Mouse (Mus musculus) cerebellum, adult 2 months (tissue): ENCODE measurements around the gene Rimbp2. TPM values are rescaled to one million over a fixed set of nuclear protein-coding genes. Genes with fewer than 3 reads are reported as not detected.

Source experiments
- DNase-seq, 2 experiments: peaks; one replicate each; pipeline ENCODE4 v3.0.0; 2021
- H3K27ac ChIP-seq: fragments of 200-500 bp; 2 replicates; pipeline ENCODE4 v1.5.1; 2012; ENCODE audit warnings: low read length, control low read depth, inconsistent platforms; ENCODE audit not compliant: insufficient read depth
- H3K27me3 ChIP-seq: fragments of 200-500 bp; 2 replicates; pipeline ENCODE4 v1.6.1; 2012; ENCODE audit warnings: inconsistent platforms, mild to moderate bottlenecking, low read length, moderate library complexity; ENCODE audit not compliant: control insufficient read depth, insufficient read depth
- H3K4me1 ChIP-seq: fragments of 200-500 bp; 2 replicates; pipeline ENCODE4 v1.6.1; 2011; ENCODE audit warnings: low read length; ENCODE audit not compliant: control insufficient read depth, insufficient read depth
- H3K4me3 ChIP-seq: fragments of 200-500 bp; replicated peaks from 2 replicates; pipeline ENCODE3; 2011; ENCODE audit warnings: mild to moderate bottlenecking, low read depth, low read length, control low read depth; ENCODE audit not compliant: insufficient read depth
- CTCF ChIP-seq: fragments of 200-500 bp; IDR thresholded peaks from 2 replicates; pipeline ENCODE4 v1.5.1; 2011; ENCODE audit warnings: low read depth, mild to moderate bottlenecking, control low read depth, low read length, moderate library complexity, borderline replicate concordance; ENCODE audit not compliant: insufficient read depth
- POLR2A ChIP-seq: fragments of 200-500 bp; IDR thresholded peaks from 2 replicates; pipeline ENCODE4 v1.6.1; 2011; ENCODE audit warnings: low read length, control low read depth, borderline replicate concordance; ENCODE audit not compliant: insufficient read depth
- WGBS: fragments of 180-500 bp; shearing (Covaris S2); methylation state at CpG from one replicate; pipeline ENCODE4 v1.1.7; 2018; 5-methylcytosine and 5-hydroxymethylcytosine counted together
- polyA plus RNA-seq: library from polyadenylated mRNA; depleted of rRNA; stranded (reverse); fragments of >200 nt; gene quantifications from 2 replicates; pipeline ENCODE4 v1.2.3, GENCODE M21; 2012

Rimbp2 gene
- polyA plus RNA-seq, 1 experiment, result 16.1 TPM

DNA sequence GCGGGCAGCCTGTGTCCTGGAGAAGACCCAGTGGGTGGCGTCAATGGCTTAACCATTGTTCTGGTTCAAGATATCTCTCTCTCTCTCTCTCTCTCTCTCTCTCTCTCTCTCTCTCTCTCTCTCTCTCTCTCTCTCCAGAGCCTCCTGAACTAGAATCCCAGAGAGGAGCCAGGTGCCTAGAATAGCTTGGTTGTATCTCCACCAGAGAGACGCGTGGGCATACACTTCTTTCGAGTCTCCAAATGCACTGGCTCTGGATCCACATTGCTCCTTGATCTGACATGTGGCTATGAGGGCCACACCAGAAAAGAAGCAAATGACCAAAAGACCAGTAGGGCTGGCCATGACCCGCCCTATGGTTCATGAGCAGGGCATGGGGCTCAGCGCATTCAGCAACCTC, 116.2 kb downstream of the Rimbp2 start:
- DNase-seq, result no peak
- H3K4me1 ChIP-seq, result no peaks in the 10 kb centered on the region; the same call in 1 of the 2 replicates
- 90% methylated on average over 7 of the region's 7 CpGs for WGBS
- H3K27ac ChIP-seq, result no peak overlapping the region
- H3K27me3 ChIP-seq, result no peaks in the 10 kb centered on the region; the same call in 1 of the 2 replicates
- no peak overlapping the region for H3K4me3 ChIP-seq
- TF ChIP-seq CTCF (no peak), POLR2A (no peak)

DNA sequence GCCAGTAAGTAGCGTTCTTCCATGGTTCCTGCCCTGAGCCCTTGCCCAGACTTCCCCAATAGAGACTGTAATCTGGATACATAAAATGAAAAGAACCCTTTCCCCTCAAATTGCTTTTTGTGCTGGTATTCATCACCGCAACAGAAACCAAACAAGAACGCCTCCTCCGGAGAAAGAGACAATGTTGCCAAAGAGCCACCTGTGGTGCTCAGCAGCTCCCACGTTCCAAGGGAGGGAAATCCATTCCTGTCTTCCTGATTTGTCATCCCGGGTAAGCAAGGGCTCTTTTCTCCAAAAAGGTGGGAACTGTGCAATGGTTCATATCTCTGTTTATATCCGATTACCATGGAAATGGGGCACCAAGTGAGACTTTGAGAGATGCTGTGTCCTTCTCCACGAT, 119.2 kb downstream of the Rimbp2 start:
- TF ChIP-seq POLR2A, result no peak
- TF ChIP-seq CTCF, result no peak
- H3K4me3 ChIP-seq, result no peak overlapping the region
- WGBS, result 39% methylated on average over 8 of the region's 8 CpGs
- no peaks in the 10 kb centered on the region; the same call in 1 of the 2 replicates for H3K4me1 ChIP-seq
- H3K27me3 ChIP-seq, result no peaks in the 10 kb centered on the region; the same call in 1 of the 2 replicates
- H3K27ac ChIP-seq, result no peak overlapping the region
- DNase-seq, result no peak

DNA sequence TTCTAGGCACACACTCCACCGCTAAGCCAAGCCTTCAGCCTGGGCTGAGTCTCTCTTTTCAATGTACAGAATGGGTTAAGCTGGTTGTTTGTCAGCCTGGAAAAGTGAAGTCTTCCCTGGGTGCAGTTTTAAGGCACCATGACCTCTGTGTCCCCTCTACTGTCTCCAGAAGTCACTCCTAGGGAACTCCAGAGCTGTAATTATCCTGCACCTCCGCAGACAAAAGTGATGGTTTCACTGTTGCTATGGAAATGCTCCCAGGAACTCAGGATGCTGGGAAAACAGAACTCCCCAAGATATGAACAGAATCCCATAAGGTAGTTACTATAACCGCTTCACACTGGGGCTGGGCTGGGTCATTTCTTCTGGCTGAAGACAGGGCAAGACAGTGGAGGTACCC, 130.4 kb downstream of the Rimbp2 start:
- no peak for DNase-seq
- Histone ChIP-seq H3K27me3 (no peaks in the 10 kb centered on the region), H3K27ac (no peak overlapping the region), H3K4me3 (no peak overlapping the region), H3K4me1 (no peaks in the 10 kb centered on the region)
- TF ChIP-seq CTCF (no peak), POLR2A (no peak)
- 68% methylated on average over 3 of the region's 3 CpGs for WGBS

DNA sequence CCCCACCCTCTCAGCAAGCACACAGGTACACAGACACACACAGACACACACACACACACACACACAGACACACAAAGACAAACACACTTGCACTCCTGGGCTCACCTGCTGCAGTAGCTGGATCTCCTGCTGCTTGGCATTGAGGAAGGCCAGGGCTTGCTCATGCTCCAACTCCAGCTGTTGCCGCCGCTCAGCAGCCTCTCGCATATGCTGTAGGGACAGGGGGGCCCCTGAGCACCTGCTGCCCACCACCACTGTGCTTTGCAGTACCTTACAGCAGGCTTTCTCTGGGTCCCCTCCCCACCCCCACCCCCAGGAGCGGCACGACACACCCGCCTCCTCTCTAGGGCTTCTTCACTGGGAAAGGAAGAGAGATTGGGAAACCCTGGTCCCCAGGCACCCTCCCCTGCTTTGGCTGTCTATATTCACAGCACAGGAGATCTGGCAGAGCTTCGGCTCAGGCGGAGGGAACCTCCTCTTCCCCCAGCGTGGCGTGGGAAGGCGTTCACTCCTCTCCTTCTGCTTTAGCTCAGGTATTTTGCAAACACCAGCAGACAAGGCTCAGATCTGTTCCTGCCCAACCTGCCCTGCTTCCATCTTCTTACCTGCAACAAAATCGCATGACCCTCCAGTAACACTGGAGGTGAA, 133.5 kb downstream of the Rimbp2 start:
- Histone ChIP-seq H3K27me3 (peaks cover 3% of the 10 kb centered on the region; the same call in 1 of the 2 replicates), H3K4me3 (no peak overlapping the region), H3K27ac (no peak overlapping the region), H3K4me1 (no peaks in the 10 kb centered on the region)
- WGBS, result 34% methylated on average over 12 of the region's 12 CpGs
- TF ChIP-seq POLR2A (no peak), CTCF (no peak)
- no peak for DNase-seq

DNA sequence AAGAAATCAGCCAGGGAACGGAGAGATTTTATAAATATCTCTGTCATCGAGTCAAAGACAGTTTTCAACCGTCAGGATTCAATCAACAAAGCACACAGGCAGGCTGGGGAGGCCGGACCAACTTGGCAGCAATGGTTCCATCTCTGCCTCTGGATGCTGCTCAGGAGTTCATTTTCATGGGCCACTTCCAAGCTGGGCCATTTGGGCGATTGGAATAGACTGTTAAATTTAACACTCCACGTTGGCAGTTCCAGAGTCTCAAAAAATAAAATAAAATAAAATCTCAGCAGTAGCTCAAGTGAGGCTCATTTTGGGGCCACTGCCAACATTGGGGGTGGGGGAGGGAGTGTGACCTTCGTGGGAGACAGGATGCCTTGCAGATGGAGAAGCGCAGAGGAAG, 137.7 kb downstream of the Rimbp2 start:
- TF ChIP-seq CTCF (no peak), POLR2A (no peak)
- 31% methylated on average over 8 of the region's 8 CpGs for WGBS
- Histone ChIP-seq H3K27me3 (peaks cover 6% of the 10 kb centered on the region; the same call in 1 of the 2 replicates), H3K27ac (no peak overlapping the region), H3K4me3 (no peak overlapping the region), H3K4me1 (no peaks in the 10 kb centered on the region; the same call in 1 of the 2 replicates)
- DNase-seq, result no peak

DNA sequence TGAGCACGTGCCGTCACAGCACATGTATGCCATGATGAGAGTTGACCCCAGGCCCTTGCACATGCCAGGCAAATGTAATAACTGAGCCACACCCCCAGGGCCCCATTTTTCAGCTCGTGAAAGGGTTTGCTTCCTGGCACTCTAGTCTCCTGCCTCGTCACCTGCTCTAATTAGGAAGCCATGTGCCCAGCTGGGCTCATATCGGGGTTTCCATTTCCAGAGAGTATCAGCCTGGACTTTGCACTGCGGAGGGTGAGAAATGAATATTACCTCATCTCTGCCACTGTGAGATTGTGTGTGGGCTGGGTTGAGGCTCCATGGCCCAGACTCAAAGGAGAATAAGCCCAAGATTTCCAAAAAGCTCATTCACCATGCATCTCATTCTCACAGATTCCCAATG, 138.2 kb downstream of the Rimbp2 start:
- WGBS, result 41% methylated on average over 6 of the region's 6 CpGs
- TF ChIP-seq POLR2A (no peak), CTCF (no peak)
- DNase-seq, result no peak
- no peak overlapping the region for H3K4me3 ChIP-seq
- H3K4me1 ChIP-seq, result peaks cover 4% of the 10 kb centered on the region; the same call in 1 of the 2 replicates
- peaks cover 6% of the 10 kb centered on the region; the same call in 1 of the 2 replicates for H3K27me3 ChIP-seq
- H3K27ac ChIP-seq, result no peak overlapping the region

GRCm38 (mm10) chr5:128813121-128813520, 140.2 kb downstream of the Rimbp2 start:
- TF ChIP-seq POLR2A, result no peak
- H3K4me3 ChIP-seq, result no peak overlapping the region
- H3K4me1 ChIP-seq, result peaks cover 7% of the 10 kb centered on the region
- peaks cover 6% of the 10 kb centered on the region; the same call in 1 of the 2 replicates for H3K27me3 ChIP-seq
- no peak overlapping the region for H3K27ac ChIP-seq
- 15% methylated on average over 11 of the region's 11 CpGs for WGBS
- DNase-seq, result no peak

DNA sequence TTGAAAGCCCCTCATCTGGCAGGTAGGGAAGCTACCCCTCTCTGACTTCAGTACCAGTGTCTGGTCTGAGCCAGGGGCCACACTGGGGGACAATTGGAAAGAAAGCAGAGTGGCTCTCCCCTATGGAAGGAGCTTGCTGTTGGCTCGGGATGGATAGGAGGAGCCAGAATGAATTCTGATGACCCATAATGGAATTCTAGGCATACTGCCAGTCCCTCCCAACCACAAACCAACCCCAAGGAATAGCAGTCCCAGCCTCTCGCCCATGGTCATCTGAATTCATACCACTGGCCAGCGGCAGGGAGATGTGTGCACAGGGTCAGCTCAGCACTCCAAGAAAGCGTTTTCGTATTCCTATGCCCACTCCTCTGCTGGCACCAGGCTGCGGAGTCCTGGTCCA, 141.9 kb downstream of the Rimbp2 start:
- H3K4me1 ChIP-seq, result peaks cover 11% of the 10 kb centered on the region

More for the DNA sequence above, 141.9 kb downstream of the Rimbp2 start:
- Histone ChIP-seq H3K4me3 (no peak overlapping the region), H3K27ac (no peak overlapping the region), H3K27me3 (peaks cover 4% of the 10 kb centered on the region; the same call in 1 of the 2 replicates)
- no peak for DNase-seq
- 30% methylated on average over 6 of the region's 6 CpGs for WGBS
- no peak for TF ChIP-seq CTCF
- TF ChIP-seq POLR2A, result no peak
